Mouse (Mus musculus) kidney, postnatal 0 days (tissue): ENCODE results near the gene Atp1a3. TPM values are rescaled to one million over a fixed set of nuclear protein-coding genes. Genes with fewer than 3 reads are reported as not detected.
"Not testable (repeated sequence)": the region's sequence is repeated elsewhere in the genome, so short reads cannot be mapped to it uniquely, and the experiment has no call there.

Experiments used
- ATAC-seq: fragments of 200-750 bp; cut with Nextera tagmentation; replicated peaks from 2 replicates; pipeline ENCODE4 v1.8.0; 2017; ENCODE audit warnings: low read depth, moderate number of reproducible peaks, moderate TSS enrichment, moderate library complexity; ENCODE audit not compliant: low FRiP score
- DNase-seq: peaks from one replicate; pipeline ENCODE4 v3.0.0-alpha.2; 2016; ENCODE audit warnings: low spot score
- H3K27ac ChIP-seq: fragments of 300-500 bp; sonication (generic); 2 replicates; pipeline ENCODE4 v1.5.1; 2014; ENCODE audit warnings: mild to moderate bottlenecking
- H3K27me3 ChIP-seq: fragments of 300-500 bp; sonication (generic); 2 replicates; pipeline ENCODE4 v1.6.1; 2014; ENCODE audit warnings: low read length, mixed read lengths; ENCODE audit not compliant: insufficient read depth
- H3K36me3 ChIP-seq: fragments of 300-500 bp; sonication (generic); 2 replicates; pipeline ENCODE4 v1.6.1; 2014; ENCODE audit warnings: low read length, mixed read lengths; ENCODE audit not compliant: insufficient read depth
- H3K4me1 ChIP-seq: fragments of 300-500 bp; sonication (generic); replicated peaks from 2 replicates; pipeline ENCODE4 v1.6.1; 2014; ENCODE audit warnings: antibody characterized with exemption, low read length, mixed read lengths; ENCODE audit not compliant: insufficient read depth
- H3K4me2 ChIP-seq: fragments of 300-500 bp; sonication (generic); 2 replicates; pipeline ENCODE4 v1.6.1; 2014; ENCODE audit warnings: mild to moderate bottlenecking, low read length, moderate library complexity, mixed read lengths
- H3K4me3 ChIP-seq: fragments of 300-500 bp; sonication (generic); replicated peaks from 2 replicates; pipeline ENCODE4 v1.5.1; 2014; ENCODE audit warnings: low read depth, low read length
- H3K9ac ChIP-seq: fragments of 300-500 bp; sonication (generic); 2 replicates; pipeline ENCODE4 v1.6.1; 2014; ENCODE audit warnings: low read depth, low read length
- H3K9me3 ChIP-seq: fragments of 300-500 bp; sonication (generic); replicated peaks from 2 replicates; pipeline ENCODE4 v1.6.1; 2016; ENCODE audit warnings: low read length, inconsistent platforms, mixed read lengths
- CTCF ChIP-seq: IDR thresholded peaks from 2 replicates; pipeline ENCODE4 v1.5.1; 2016; ENCODE audit warnings: antibody characterized with exemption, low read depth, mild to moderate bottlenecking, moderate library complexity
- WGBS: fragments of 180-500 bp; shearing (Covaris S2); extraction: QIAGEN DNeasy Blood & Tissue Kit; methylation state at CpG from one replicate; pipeline ENCODE4 v1.1.7; 2014; 5-methylcytosine and 5-hydroxymethylcytosine counted together
- polyA plus RNA-seq: library from polyadenylated mRNA; unstranded; fragments of >200 nt; fragmentation: Nextera tagmentation; extraction: Ambion mirVana; gene quantifications from 2 replicates; pipeline ENCODE4 v1.2.1, GENCODE M21; 2015

Atp1a3 gene
- 0.32 and 0.36 TPM in 2 replicates for polyA plus RNA-seq

GRCm38 (mm10) chr7:25005421-25006065 lies at the start of gene Atp1a3:
Gene Atp1a3 (minus strand): TSS chr7:25005958.
- Histone ChIP-seq H3K4me1 (peaks cover 7% of the 10 kb centered on the region; the same call in 1 of the 2 replicates), H3K4me2 (peak within 1 kb of the TSS; percentile 51), H3K27me3 (peaks cover 39% of the 10 kb centered on the region), H3K36me3 (no peaks in the 10 kb centered on the region), H3K4me3 (peak within 1 kb of the TSS; percentile 22), H3K27ac (no peak within 1 kb of the TSS), H3K9me3 (no peaks in the 10 kb centered on the region), H3K9ac (no peak within 1 kb of the TSS)
- DNase-seq: peak; percentile 10
- no peak for TF ChIP-seq CTCF
- ATAC-seq: peak; percentile 34; the same call in 1 of the 2 replicates
- under 1% methylated on average over 54 of the region's 54 CpGs for WGBS

GRCm38 (mm10) chr7:25052587-25052986 lies 46.8 kb upstream of the Atp1a3 start:
- H3K4me2 ChIP-seq: no peak overlapping the region
- no peaks in the 10 kb centered on the region for H3K4me1 ChIP-seq
- WGBS: 88% methylated on average over 3 of the region's 3 CpGs
- H3K9ac ChIP-seq: no peak overlapping the region
- no peak for TF ChIP-seq CTCF
- DNase-seq (no peak), ATAC-seq (no peak)
- no peak overlapping the region for H3K4me3 ChIP-seq
- H3K27me3 ChIP-seq: no peaks in the 10 kb centered on the region
- H3K27ac ChIP-seq: no peak overlapping the region
- peaks cover 14% of the 10 kb centered on the region; the same call in 1 of the 2 replicates for H3K36me3 ChIP-seq
- no peaks in the 10 kb centered on the region for H3K9me3 ChIP-seq

- Histone ChIP-seq H3K4me3 (no peak overlapping the region), H3K4me2 (no peak overlapping the region), H3K27me3 (no peaks in the 10 kb centered on the region), H3K27ac (no peak overlapping the region), H3K36me3 (peaks cover 25% of the 10 kb centered on the region; the same call in 1 of the 2 replicates), H3K4me1 (no peaks in the 10 kb centered on the region), H3K9me3 (no peaks in the 10 kb centered on the region), H3K9ac (peak overlapping the region; percentile 8; the same call in 1 of the 2 replicates)
- 59% methylated on average over 16 of the region's 16 CpGs for WGBS
- ATAC-seq: no peak
- TF ChIP-seq CTCF: no peak
- peak; percentile 32 for DNase-seq
Observed at GRCm38 (mm10) chr7:25049295-25049930, 43.7 kb upstream of the Atp1a3 start.

- peaks cover 35% of the 10 kb centered on the region; the same call in 1 of the 2 replicates for H3K36me3 ChIP-seq
- no peak overlapping the region for H3K27ac ChIP-seq
- no peaks in the 10 kb centered on the region for H3K4me1 ChIP-seq
- no peak overlapping the region for H3K4me2 ChIP-seq
- TF ChIP-seq CTCF: no peak
- no peaks in the 10 kb centered on the region for H3K9me3 ChIP-seq
- ATAC-seq: no peak
- no peak overlapping the region for H3K9ac ChIP-seq
- whole genome bisulfite sequencing: 88% methylated on average over 8 of the region's 8 CpGs
- no peaks in the 10 kb centered on the region for H3K27me3 ChIP-seq
- no peak overlapping the region for H3K4me3 ChIP-seq
- DNase-seq: no peak
Observed at GRCm38 (mm10) chr7:25047363-25047762, 41.6 kb upstream of the Atp1a3 start.

GRCm38 (mm10) chr7:25044599-25044998 lies 38.8 kb upstream of the Atp1a3 start:
- not testable (repeated sequence) for H3K4me3 ChIP-seq, H3K9me3 ChIP-seq, H3K9ac ChIP-seq, ATAC-seq, H3K27ac ChIP-seq, H3K4me1 ChIP-seq, H3K27me3 ChIP-seq, DNase-seq, H3K4me2 ChIP-seq
- WGBS: 83% methylated on average over 7 of the region's 7 CpGs
- peaks cover 35% of the 10 kb centered on the region for H3K36me3 ChIP-seq

GRCm38 (mm10) chr7:25041921-25042320 lies 36.2 kb upstream of the Atp1a3 start:
- no peaks in the 10 kb centered on the region for H3K27me3 ChIP-seq
- WGBS: 88% methylated on average over 12 of the region's 12 CpGs

More at GRCm38 (mm10) chr7:25041921-25042320, 36.2 kb upstream of the Atp1a3 start:
- Histone ChIP-seq H3K4me1 (no peaks in the 10 kb centered on the region), H3K27ac (no peak overlapping the region), H3K4me2 (no peak overlapping the region), H3K9ac (no peak overlapping the region), H3K9me3 (no peaks in the 10 kb centered on the region), H3K4me3 (no peak overlapping the region), H3K36me3 (peaks cover 26% of the 10 kb centered on the region)
- no peak for TF ChIP-seq CTCF
- no peak for DNase-seq
- no peak for ATAC-seq
